Mouse (Mus musculus) skeletal muscle tissue, adult 2 months (tissue): ENCODE data around the gene Hyal1.
A peak's percentile ranks its signal among the peaks of the same experiment; 100 is the strongest.
"Not testable (repeated sequence)": the region's sequence is repeated elsewhere in the genome, so short reads cannot be mapped to it uniquely, and the experiment has no call there.

ENCODE experiments used
- DNase-seq: peaks from one replicate; pipeline ENCODE4 v3.0.0-alpha.2; 2012; ENCODE audit warnings: low read depth, low spot score

Gene Hyal1

GRCm38 (mm10) chr9:107550491-107551116 lies 26.1 kb upstream of the Hyal1 start:
- no peak for DNase-seq

DNA sequence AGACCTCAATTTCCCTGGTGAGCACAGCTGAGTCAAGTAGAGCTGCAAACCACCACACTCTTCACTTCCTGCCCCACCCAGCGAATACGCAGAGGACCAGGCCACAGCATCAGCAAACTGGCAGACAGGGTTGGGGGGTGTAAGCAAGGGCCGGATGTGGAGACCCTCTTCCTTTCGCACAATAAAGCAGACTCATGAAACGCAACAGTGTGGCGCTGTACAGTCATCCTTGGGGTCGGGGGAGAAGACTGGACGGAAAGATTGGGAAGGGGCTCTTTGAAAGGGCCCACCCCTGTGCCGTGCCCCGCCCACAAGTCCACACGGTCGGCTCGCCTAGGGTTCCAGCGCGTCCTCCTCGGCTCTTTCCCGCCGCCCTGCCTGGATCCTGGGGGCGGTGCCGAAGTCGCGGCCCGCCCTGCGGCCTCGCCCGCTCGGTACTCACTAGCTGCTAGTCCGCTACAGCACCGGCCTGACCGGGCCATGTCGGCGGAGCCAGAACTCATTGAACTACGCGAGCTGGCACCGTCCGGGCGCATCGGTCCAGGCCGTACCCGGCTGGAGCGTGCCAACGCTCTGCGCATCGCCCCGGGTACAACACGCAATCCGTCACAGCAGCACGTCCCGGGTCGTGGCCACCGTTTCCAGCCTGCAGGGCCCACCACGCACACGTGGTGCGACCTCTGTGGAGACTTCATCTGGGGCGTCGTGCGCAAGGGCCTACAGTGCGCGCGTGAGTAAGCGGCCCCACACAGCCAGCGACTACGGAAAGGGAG lies 25.4 kb upstream of the Hyal1 start, which contains the start of gene Rassf1:
Gene Rassf1 (plus strand): TSS at position 439 of the 773 bp plus-strand sequence.
- DNase-seq, result no peak

DNA sequence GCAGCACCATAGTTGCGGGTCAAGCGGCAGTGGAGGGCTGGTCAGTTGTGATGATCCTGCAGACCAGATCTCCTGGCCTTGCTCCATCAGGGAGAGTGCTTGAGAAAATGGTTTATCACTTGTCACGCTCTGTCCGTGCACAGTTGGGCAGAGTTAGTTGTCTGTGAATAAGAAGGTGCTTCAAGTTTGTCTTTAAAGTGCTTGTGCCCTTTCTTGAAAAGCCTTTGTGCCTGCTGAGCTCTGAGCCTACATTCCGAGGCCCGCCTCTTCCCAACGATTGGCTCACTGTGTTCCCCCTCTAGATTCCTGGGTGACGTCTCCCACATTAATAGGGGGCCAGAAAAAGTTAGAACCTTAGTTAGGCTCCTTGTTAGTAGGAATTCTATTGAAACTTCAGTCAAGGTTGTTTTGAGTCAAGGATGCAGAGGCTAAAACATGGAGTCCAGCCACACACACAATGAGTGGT lies 24.8 kb upstream of the Hyal1 start:
- DNase-seq, result no peak

DNA sequence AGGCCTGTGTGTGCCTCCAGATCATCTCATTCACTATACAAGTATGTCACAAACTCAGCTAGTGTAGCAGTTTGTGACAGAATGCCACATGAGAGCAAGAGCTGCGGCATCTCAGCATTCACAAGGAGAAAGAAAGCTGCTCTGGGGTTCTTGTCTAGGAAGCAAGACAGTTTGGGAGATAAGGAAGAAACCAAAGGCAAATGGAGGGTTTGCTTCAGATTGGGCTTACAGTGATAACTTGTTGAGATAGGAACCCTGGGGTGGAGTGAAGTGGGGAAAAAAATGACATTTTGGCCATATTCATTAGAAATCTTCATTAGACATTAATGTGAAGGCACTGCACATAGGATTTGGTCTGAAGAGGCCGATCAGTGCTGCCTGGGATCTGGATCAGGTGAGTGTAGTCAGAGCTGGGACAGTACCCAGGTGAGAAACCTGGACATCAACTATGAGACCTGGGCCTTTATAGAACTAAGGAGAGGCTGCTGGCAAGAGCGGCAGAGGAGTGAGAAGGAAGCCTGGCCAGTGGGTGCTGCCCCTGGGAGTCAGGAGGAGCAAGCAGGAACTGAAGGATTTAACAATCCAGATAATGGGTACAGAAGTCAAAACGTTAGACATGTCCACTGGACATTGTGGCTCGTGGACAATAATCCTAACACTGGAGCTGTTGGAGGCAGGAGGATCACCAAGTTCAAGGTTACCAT lies 23.9 kb upstream of the Hyal1 start:
- DNase-seq, result no peak

DNA sequence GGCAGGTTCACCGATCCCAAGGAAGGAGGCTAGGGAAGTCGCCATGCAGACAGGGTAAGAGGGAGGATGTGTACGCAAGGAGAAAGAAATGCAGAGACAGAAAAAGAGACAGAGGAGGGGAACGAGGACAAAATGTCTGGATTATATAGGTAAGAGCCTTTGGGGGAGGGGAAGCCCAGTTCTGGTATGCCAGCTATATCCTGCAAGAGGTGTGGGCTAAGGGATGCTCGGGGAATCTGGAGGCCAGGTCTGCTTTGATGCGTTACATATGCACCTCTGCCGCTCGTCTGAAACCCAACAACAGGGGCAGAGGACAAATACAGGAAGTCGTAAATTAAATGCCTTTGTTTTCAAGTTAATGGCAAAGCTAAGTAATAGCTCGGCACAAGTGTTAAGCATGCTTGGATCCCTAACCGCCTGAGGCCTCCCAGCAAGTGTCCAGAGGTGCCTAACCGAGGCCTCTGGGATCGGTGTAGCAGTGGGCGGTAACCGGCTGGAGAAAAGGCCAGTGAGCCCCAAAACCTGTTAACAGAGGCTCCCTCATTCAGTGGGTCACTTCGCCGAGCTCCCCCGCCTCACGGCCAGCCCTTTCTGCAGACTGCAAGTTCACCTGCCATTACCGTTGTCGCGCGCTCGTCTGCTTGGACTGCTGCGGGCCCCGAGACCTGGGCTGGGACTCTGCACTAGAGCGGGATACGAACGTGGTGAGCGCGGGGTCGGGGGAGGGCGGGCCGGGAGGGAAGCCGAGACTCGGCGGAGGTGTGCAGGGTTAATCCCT lies 23.0 kb upstream of the Hyal1 start:
- DNase-seq, result no peak

DNA sequence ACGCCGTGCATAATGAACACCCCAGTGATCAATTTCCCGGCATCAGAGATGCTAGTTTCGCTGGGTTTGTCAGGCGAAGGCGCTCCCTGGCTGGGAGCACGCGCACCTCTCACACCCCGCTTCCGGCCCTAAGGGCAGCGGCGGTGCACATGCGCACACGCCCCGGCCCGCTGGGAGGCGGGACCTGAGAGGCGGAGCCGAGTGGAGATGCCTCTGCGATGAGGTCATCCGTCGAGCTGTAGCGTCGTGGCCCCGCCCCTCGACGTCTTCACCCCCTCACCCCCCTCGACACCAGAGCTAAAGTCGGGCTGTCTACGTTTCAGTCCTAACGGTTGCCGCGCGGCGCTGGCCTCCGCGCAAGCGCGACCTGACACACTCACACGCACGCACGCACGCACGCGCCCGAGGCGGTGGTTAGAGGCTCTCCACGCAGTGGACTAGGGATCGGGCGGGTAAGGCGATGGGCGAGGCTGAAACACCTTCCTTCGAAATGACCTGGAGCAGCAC lies 22.4 kb upstream of the Hyal1 start:
- DNase-seq, result peak; percentile 99

DNA sequence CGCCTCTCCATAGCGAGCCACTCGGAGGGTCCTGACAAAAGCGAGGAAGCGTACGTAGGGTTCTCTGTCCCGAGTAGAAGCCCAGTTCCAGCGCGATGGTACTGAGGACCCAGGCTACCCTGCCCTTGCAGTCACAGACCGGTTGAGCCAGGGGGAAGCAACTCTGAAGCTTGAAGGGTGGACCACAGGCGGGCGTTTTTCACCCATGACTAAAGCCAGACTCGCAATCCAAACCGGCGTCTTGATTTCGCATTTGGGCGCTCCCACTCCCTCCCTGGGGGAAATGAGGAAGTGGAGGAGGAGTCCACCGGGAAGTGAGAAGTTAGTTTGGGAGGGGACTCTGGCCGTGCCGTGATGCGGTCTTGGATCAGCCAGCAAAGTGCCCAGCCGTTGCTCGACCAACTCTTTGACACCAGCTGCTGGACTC lies 21.7 kb upstream of the Hyal1 start:
- peak; percentile 77 for DNase-seq

GRCm38 (mm10) chr9:107555701-107556100 lies 21.0 kb upstream of the Hyal1 start:
- DNase-seq, result no peak

GRCm38 (mm10) chr9:107556346-107556745 lies 20.4 kb upstream of the Hyal1 start:
- no peak for DNase-seq

DNA sequence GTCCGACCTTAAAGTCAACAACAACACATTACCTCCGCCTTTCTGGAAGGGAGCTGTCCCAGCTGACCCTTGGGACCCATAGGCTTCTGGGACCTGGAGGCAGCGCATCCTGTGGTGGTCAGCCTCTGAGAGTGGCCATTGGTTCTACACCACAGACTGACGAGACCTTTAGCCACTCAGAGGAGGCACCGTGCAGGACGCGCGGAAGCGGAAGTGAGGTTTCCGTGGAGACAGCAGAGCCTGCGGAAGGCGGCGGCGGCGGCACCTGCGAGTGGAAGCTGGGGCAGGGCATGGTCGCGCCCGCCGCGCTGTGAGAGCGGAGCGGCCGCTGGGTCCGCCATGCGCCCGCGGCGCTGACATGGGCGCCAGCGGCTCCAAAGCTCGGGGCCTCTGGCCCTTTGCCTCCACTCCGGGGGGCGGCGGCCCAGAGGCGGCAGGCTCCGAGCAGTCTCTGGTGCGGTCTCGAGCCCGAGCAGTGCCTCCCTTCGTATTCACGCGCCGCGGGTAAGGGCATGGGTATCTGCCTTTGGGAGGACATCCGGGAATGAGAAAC lies 13.6 kb upstream of the Hyal1 start, which contains the start of gene Tusc2:
Gene Tusc2 (plus strand): TSS at position 227 of the 553 bp plus-strand sequence.
- peak; percentile 95 for DNase-seq

GRCm38 (mm10) chr9:107565556-107565955 lies 11.2 kb upstream of the Hyal1 start:
- DNase-seq, result not testable (repeated sequence)

DNA sequence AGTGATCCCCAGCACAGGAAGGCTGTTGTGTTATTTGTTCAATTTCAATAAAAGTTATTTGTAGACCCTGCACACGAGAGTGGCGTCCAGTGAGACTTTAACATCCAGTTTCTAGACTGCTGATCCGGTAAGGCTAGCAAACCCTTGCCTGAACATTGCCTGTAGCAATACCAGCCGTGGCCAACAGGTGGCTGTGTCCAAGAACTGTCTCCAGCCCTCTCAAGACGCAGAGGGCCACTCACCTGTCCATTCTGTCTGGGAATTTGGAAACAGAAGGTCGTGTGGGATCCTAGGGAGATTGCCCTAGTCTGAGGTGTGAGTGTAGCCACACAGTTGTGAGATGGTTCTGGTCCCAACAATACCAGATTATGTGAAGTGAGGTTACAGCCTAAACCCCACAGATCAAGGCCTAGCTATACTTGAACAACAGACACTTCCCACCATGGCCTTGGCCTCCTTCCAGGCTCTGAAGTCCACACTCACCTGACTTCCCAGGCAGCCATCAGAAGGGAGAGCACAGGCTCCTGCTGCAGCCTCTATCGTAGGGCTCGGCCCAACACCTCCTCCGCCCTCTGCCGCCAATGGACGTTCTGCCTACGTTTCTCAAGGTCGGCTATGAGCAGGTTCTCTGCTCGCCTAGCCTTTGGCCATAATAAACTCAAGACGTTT lies 10.6 kb upstream of the Hyal1 start:
- peak; percentile 67 for DNase-seq

DNA sequence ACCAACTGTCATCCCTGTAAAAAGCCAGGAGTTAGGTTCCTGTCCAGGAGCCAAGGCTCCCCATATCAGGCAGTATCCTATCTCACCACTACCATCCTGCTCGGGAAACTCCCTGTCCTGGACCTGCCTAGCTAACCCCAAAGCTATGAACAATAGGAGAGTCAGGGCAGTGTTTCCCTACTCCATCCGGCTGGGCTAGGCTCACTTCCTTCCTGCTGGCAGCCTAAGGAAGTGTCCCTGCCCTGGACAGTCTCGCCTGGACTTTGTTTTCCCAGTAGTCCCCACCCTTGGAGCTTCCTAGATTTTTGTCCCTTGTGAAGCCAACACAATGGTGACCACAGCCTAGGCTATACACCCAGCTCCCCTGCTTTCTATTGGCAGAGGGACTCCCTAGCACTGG lies 9.9 kb upstream of the Hyal1 start:
- no peak for DNase-seq

DNA sequence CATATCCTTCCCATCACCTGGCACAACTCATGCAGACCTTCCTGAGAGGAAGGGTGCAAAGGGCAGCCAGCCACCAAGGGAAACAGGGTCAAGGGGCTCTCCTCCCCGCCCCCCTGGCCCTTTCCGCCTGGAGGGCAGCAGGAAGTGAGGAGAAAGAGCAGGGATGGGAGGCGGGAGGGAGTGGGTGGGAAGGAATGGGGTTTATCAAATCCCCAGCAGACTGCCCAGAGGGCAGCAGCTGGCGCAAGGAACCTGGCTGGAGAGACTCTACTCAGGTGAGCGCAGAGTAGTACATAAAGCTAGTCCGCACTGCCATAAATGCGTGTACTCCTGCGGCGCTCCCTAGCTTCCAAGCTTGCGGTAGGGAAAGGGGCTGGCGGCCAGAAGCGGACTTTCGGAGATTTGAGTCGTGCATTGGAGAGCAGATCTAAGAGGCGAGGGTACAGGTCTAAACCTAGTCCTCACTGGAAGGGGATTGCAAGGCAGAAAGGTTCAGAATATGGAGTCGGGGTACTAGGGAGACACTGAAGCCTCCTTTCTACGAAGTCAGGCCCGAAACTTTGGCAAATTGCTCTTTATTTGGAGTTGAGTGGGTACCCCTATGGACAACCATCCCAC lies 8.9 kb upstream of the Hyal1 start, which contains the start of gene Hyal2:
Gene Hyal2 (plus strand): TSS at position 244 of the 618 bp plus-strand sequence.
- no peak for DNase-seq

- DNase-seq, result peak; percentile 68
Observed at GRCm38 (mm10) chr9:107568331-107569261, 8.1 kb upstream of the Hyal1 start.

- no peak for DNase-seq
Observed at GRCm38 (mm10) chr9:107569270-107569669, 7.5 kb upstream of the Hyal1 start.

DNA sequence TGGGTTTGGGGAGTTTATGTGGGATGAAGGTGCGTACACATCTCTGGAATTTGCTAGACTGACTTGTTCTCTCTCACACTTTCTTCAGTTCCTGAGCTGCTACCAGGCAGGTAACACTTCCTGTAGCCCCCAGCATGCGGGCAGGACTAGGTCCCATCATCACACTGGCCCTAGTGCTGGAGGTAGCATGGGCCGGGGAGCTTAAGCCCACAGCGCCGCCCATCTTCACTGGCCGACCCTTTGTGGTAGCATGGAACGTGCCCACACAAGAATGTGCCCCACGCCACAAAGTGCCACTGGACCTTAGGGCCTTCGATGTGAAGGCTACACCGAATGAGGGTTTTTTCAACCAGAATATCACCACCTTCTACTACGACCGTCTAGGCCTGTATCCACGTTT lies 6.7 kb upstream of the Hyal1 start:
- no peak for DNase-seq

DNA sequence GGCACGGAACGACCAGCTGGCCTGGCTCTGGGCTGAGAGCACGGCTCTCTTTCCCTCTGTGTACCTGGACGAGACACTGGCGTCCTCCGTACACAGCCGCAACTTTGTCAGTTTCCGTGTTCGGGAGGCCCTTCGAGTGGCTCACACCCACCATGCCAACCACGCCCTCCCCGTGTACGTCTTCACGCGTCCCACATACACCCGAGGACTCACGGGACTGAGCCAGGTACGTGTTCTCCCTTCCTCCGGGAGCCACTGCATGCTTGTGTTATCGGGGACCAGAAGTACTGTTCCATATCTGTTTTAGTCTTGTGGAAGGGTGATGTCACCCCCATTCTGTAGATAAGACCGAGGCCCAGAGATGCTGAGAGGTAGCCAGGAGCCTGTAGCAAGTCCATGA lies 5.9 kb upstream of the Hyal1 start:
- no peak for DNase-seq
